Mouse (Mus musculus) gonadal fat pad, adult 2 months (tissue): Measurements from ENCODE around the gene Pias1. TPM values are rescaled to one million over a fixed set of nuclear protein-coding genes. Genes with fewer than 3 reads are reported as not detected.

Experiments
- DNase-seq: peaks from one replicate; pipeline ENCODE4 v3.0.0-alpha.2; 2012; ENCODE audit warnings: low read depth
- polyA plus RNA-seq: library from polyadenylated mRNA; depleted of rRNA; stranded (reverse); fragments of >200 nt; gene quantifications from 2 replicates; pipeline ENCODE4 v1.2.3, GENCODE M21; 2012; rRNA removed

Gene Pias1
- polyA plus RNA-seq, 1 experiment, result 41.5 TPM

DNA sequence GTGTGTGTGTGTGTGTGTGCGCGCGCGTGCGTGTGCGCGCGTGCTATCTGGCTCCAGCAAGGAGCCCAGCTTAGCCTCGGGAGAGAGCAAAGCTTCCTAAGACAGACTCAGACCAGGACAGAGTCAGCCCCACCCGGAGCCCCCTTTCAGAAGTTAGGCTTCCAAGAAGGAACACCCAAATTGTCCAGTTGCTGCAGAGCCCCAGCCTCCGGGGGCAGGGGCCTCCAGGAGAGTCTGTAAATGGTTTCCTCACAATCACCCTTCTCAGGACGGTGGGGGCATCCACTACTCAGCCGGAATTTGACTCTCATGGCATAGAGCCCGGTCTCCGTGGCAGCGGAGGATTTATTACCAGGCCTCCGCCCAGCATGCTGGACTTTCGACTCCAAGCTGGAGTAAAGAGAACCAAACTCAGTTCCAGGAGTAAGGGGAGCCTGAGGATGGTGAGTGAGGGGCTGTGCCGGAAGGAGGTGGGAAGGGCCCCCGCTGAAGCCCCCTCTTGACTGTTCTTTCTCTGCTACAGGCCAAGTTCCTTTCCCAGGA, 129.9 kb downstream of the Pias1 start, which contains the start of gene Calml4:
Calml4 (plus strand) TSS at position 362 of the 543 bp plus-strand sequence.
- no peak for DNase-seq

DNA sequence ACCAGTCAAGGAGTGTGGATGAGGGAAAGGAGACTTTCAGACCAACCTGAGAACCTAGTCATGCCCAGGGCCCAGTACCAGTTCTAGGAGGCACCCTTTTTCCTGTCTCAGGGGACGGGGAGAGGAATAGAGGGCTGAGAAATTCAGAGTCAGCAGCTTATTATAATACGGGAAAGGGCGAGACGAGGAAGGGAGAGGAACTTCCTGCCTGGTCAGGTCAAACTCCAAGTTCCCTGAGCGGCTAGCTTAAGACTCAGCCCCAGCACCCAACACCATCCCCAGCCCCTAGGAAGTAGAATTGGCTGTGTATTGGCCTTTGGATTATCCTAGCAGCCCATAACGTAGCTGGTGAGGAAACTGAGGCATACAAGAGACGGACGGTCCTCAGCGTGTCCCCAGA, 130.5 kb downstream of the Pias1 start:
- no peak for DNase-seq

DNA sequence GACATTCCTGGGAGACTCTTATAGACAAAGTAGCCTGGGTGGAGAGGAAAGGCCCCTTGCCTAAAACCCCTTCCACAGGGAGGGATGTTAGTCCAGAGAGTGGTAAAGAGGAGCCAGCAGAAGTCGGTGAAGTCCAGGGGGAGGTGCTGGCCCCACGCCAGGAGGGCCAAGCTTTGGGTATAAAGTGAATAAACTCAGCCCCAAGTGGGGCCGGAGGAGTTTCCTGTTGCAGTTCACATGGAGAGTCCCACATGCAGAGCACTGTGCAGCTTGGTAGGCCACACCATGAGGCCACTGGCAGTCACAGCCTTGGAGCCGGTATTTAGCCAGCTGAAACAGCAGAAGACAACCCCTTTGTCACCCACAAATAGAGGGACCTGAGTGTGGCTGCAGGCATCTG, 133.2 kb downstream of the Pias1 start:
- no peak for DNase-seq

DNA sequence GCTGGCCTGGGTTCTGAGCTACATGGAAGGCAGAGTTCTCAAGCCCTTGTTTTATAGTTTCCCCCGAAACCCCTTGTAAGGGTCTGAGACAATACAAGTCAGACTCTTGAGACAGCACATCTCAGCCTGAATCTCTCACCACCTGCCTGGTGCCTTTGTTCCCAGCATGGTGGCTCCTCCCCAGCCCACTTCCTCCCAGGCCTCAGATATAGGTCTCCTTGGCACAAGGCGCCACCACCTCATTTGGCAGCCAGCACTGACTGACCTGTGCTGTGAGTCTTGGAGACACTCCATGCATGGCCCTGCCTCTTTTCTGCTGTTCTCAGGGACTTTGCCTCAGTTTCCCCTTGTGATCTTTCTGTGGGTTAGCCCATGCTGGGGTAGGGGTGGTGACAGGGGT, 136.2 kb downstream of the Pias1 start:
- no peak for DNase-seq

DNA sequence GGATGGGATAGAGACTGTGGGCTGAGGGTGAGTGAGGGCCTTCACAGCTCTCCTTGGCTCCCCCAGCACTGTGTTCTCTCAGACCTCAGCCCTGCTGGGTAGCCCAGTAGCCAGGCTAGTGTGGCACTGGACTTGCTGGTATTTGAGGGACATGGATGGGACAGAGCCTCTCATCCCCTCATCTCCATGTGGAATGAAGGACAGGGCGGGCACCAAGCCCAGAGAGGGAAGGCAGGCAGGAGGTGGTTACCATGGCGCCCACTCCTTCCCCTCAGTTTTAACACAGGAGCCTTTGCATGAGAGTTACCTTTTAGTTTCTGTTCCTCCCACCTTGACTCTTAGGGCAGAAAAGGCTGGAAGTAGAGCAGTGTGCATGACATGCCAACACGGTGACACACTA, 139.1 kb downstream of the Pias1 start:
- no peak for DNase-seq

DNA sequence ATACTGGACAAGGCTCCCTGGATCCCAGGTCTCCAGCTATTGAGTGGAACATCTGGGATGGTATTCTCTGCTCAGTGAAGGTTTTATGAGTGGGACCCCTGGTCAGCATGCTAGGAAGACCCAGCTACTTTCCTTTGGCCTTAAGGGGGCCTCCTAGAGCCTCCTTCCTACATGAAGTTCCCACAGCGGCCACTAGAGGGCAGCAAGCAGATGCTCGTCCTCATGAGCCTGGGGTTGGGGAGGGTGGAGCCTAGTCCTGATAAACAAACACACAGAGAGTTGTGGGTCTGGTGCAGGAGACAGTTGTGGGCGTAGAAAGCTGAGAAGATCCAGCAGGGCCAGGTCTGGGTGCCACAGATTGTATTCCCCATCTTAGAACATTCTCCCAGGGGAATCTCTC, 140.0 kb downstream of the Pias1 start:
- no peak for DNase-seq

DNA sequence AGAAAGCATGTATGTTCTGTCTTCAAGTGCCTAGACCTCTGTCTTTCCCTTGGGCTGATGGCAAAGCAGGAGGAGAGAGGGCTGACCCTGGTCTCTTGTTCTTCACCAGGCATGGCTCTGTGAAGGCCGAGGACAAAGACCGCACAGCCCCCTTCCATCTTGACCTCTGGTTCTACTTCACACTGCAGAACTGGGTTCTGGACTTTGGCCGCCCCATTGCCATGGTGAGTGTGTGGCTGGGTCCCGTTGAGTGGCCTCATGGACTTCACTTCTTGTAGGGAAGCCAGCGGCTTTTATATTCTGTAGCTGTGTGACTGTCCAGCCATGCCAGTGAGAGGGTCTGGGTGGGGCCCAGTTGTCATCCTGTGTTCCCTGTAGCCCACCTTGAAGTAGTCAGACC, 143.3 kb downstream of the Pias1 start:
- no peak for DNase-seq

DNA sequence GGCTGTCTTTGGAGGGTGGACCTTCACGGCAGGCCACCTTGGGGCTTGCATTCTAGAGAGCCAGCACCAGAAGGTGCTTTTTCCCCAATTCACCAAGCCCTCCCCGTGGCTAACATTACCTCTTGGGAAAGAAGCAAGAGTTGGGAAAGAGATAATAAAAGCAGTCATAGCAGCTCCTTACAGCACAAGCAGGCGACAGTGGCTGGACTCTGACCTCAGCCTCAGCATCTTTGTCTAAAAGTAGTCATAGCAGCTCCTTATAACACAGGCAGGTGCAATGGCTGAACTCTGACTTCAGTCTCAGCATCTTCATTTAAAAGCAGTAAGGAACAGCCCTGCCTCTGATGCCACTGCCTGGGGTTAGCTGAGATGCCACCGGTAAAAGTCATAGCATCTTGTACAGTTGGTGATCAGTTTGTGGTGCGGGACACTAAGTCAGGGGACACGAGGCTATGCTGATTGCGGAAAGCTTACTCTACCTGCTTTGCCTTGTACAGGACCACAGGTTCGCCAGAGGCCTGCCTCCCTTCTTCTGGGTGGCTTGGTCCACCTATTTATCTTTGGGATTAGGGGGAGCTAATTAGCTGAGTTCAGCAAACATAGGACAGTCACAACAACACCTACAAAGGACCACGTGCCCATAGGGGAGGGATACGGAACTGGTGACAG, 144.2 kb downstream of the Pias1 start:
- no peak for DNase-seq

DNA sequence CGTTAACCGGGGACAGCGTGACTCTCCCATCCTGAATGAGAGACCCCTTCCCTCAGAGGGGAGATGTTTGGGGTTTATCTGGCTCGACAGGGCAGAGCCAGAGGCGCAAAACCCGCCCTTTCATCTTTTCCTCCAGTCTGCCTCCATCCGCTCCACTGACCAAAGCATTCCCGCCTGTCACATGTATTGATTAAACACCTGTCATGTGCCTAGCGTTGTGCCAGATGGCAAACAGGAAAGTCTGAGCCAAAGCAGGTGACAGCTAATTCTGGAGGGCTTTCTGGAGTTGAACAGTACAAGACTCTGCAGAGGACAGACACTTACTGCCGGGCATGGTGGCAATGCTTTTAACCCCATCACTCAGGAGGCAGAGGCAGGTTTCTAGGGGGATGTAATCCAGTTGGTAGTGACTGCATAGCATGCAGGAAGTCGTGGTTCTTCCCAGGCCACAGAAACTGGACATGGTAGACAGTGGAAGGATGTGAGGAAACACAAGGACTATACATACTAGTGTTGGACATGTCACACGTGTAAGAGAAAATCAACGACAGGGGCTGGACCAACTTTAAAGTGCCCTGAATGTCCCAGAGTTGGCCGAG, 148.5 kb downstream of the Pias1 start:
- DNase-seq, result no peak

DNA sequence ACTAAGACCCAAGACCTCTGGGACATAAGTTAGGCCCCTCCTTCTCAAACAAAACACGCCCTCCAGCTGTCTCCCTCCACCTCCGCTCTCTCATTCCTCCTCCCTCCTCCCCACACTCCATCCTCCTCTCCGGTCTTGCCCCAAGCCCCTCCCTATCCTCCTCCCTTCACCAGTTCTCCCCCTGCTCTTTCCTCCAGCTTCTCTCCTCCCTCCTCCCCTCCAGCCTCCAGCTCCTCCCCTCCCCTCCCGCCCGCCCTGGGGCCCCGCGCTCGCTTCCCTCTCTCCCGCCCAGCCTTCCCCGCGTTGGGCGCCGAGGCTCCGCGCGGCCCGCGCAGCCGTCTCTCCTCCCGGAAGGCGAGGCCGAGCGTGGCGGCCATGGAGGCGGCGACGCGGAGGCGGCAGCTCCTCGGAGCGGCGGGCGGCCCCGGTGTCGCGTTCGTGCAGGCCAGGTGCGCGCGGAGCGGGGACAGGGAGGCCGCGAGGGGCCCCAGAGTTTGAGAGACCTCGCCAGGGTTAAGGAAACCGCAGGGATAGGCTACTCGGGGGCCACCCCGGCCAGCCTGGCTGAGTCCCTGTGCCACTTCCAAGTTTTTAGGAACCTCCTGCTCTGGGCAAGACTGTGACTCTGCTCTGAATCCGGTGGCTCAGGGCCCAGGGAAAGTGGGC, 149.1 kb downstream of the Pias1 start, which contains the start of gene Cln6:
Cln6 (plus strand) TSS at position 280 of the 666 bp plus-strand sequence.
- DNase-seq, result no peak

DNA sequence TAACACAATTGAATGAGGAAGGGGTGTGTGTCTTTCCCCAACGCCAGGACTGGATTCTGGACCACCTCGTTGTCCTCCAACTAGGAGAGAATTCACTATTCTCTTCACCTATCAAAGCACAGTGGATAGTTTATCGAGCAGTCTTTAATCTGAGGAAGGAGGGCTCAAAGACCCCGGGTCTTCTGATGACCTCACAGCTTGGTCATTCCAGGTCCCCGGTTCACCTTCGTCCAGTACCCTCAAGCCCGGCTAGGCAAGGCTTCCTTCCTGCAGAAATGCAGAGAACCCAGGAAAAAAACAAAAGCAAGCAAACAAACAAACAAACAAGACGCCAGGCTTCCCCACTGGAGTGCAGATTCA, 149.6 kb downstream of the Pias1 start:
- no peak for DNase-seq

DNA sequence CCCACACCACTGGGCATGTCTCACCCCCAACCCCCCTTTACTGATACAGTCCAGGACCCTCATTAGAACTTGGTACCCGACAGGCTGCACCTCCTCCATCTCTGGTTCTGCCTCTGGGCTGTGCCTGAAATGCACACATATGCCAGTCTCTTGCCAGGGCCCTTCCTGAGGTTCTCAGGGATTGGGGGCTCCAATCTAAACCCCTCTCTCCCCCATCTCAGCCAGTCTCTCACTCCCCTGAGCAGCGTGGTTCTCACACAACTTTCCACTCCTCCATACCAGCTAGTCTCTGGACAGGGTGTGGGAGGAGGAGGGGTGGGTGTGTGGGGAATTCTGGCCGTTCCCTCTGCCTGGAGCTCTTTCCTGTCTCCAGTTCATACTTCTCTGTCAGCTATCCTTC, 150.1 kb downstream of the Pias1 start:
- DNase-seq, result no peak

DNA sequence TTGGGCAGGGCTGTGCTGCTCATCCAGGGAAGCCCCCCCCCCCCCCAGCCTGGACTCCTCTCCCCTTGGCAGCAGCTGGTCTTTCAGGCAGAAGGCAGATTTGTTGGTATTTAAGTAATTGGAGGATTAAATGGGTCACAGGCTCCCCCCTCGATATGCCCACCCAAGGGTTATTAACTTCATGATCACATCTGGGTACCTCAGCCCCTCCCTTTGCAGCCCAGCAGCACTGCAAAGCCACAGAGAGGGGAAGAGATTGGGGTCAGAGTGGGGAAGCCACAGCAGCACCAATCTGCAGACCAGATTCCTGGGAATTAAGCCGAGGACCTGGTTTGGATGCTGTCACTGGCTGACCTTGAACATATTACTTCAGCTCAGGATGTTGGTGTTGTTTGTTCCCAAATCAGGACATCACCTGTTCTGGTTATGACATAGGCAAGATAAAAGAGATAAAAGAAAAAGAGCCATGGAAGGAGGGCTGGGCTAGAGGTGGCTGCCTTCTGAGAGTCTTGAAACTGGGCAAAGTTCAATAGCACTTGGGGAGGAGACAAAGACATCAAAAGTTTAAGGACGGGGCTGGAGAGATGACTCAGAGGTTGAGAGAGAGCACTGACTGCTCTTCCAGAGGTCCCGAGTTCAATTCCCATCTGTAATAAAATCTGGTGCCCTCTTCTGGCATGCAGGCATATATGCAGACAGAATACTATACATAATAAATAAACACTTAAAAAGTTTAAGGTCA, 151.8 kb downstream of the Pias1 start:
- DNase-seq, result no peak

DNA sequence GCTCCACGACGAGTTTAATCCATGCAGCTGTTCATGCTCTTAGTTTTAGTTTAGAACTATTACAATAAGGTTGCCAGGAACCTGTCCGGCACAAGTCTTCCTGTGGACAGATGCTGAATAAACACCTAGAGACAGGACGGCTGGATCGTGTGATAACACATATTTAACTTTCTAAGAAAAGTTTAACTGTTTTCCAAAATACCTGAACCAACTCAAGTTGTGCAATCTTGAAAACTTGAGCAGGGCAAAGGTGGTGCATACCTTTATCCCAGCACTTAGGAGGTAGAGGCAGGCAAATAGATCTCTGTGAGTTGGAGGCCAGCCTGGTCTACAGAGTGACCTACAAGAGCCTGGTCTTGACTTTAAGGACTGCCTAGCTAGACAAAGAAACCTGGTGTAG, 152.8 kb downstream of the Pias1 start:
- no peak for DNase-seq

DNA sequence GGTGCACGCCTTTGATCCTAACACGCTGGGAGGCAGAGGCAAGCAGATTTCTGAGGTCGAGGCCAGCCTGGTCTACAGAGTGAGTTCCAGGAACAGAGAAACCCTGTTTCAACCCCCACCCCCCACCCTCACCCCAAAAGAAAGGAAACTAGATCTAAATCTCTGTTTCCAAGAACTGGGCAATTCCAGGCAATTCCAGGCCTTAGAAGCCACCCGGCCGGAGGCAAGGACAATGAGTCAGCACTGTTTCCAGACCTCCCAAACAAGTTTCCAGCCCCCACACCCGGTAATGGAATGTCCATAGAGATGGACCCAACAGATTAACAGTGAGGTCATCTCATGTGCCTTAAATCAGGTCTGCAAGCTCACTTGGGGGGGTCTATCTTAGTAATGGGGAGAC, 157.8 kb downstream of the Pias1 start:
- no peak for DNase-seq

DNA sequence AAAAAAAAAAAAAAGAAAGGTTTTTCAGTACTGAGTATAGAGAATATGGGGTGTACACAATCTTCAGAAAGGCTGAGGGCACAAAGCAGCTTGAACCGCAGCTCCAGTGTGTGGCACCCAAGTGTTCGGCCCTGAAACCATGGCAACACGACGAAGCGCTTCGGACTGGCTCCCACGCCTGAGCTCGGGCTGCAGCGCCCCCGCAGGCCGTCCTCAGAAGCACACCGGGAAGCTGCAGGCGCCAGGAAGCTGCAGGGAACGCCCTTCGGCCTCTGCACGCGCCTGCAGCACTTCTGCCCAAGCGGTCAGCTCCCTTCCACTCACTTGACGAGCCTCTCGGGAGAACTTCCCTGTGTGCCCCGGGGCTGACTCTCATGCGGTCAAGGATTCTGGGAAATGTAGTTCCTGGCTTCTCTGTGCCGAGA, 159.1 kb downstream of the Pias1 start:
- DNase-seq, result no peak

Other genes with a start within 250 kb of the Pias1 start
- 9.1 and 10.0 TPM in 2 replicates for gene Fem1b, start 176.0 kb downstream of the Pias1 start, polyA plus RNA-seq
- gene Cln6, start 149.1 kb downstream of the Pias1 start, polyA plus RNA-seq, result 45.3 and 51.7 TPM in 2 replicates
- 8.9 and 17.1 TPM in 2 replicates for gene Calml4, start 129.8 kb downstream of the Pias1 start, polyA plus RNA-seq
- 0.05 and 0.06 TPM in 2 replicates for gene Skor1, start 161.0 kb upstream of the Pias1 start, polyA plus RNA-seq